Mouse (Mus musculus) ES-CJ7 (cell line): Measurements from ENCODE around the gene Necab3.
A peak's percentile ranks its signal among the peaks of the same experiment; 100 is the strongest.

Experiments used
- DNase-seq: peaks from one replicate; pipeline ENCODE4 v3.0.0; 2011; ENCODE audit warnings: low read depth, low spot score

Necab3 gene

GRCm38 (mm10) chr2:154543567-154544347, 14.9 kb downstream of the Necab3 start:
- DNase-seq, result no peak

DNA sequence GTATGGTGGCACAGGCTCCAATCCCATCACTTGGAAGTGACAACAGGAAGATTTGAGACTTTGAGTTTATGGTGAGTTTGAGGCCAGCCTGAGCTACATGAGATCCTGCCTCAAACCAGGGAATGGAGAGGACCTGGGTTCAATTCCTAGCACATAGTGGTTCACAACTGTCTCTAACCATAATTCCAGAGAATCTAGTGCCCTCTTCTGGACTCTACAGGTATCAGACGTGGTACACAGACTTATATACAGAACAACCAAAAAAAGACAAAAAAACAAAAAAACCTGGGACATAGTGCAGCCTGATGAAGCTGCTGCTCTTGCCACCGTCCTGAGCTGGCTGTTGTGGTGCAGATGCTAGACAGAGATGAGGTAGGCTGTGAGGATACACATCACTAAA, 17.1 kb downstream of the Necab3 start:
- no peak for DNase-seq

DNA sequence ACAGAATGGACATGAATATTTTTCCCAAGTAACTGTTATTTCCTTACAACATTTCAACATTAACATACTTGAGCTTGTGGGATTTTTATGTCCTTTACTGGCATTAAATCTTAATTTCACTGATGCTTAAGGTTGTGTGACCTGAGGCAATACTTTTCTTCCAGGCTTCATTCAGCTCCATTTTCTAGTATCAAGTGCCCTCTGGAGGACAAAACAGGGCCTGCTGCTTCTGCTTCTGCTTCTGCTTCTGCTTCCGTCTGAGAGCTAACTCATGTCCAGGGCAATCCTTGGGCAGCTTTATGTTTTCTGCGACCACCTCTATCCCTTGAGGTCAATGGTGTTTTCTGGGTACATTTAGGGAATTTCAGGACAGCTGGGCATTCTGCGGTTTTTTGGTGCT, 19.0 kb downstream of the Necab3 start:
- DNase-seq, result peak; percentile 39

DNA sequence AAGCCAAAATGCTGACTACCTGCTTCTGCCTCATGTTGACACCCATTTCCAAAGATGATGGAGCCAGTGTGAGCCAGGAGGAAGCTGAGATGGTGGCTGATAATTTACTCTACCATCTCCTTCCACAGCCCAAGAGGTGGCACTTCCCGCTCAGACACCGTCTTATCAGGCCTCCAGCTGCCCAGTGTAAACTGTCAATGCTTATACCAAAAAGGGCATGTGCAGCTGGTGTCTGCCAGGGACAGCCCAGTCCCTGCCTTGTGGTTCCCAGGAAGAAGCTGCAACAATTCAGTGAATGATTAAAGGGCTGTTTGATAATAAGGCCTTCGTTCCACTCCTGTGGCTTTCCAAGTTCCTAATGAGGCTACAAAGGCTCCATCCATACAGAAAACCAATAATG, 20.0 kb downstream of the Necab3 start:
- no peak for DNase-seq

DNA sequence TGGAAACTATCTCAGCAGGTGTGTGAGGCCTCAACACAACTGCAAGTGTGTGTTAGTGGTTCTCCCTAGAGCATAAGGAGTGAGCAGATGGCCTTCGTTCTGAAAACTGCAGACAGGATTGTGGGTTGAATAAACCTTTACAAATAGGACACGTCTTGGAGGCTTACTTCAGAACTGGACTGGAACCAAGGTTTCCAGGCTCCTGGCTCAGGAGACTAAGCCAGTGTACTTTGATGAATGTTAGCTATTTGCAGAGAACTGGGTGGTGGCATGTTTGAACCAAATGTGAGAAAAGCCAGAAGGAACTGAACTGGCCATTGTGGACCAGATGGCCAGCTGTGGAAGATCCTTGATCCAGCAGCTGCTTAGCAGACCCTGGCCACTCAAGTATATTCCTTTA, 20.4 kb downstream of the Necab3 start:
- DNase-seq, result no peak

DNA sequence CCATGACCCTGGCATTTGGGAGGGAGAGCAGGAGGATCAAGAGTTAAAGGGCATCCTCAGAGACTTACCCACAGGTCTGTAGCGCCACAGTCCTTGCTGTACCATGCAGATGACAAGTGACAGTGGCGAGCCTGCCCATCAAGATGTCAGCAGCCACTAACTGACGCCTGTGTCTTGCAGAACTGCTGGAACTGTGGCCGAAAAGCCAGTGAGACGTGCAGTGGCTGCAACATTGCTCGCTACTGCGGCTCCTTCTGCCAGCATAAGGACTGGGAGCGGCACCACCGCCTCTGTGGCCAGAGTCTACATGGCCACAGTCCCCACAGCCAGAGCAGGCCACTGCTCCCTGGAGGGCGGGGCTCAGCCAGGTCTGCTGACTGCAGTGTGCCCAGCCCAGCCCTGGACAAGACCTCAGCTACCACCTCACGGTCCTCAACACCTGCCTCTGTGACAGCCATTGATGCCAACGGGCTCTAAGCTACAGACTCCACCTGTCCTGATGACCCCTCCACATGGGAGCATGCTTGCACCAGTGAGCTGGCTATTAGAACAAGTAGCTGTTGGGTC, 23.9 kb downstream of the Necab3 start:
- DNase-seq, result no peak

GRCm38 (mm10) chr2:154532888-154533287, 25.8 kb downstream of the Necab3 start:
- no peak for DNase-seq

- no peak for DNase-seq
Observed at GRCm38 (mm10) chr2:154526531-154526930, 32.2 kb downstream of the Necab3 start.

DNA sequence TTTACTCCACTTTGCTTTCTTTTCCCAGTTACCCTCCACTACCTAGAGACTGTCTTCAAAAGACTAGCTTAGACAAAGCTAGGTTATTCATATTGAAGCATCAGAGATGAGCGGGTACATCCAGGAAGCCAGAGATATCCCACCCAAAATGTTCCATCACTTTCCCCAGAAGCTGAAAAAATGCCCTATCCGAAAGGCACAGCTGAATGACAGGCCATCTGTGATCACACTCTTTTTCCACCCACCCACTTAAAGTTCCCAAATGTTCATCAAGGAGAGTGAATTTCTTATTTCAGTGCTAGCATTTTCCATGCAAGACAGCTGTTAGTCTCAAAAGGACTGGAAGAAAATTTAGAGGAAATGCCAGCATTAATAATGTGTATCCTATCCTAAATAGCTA, 33.4 kb downstream of the Necab3 start:
- DNase-seq, result no peak

- no peak for DNase-seq
Observed at GRCm38 (mm10) chr2:154522334-154522733, 36.4 kb downstream of the Necab3 start.

- no peak for DNase-seq
Observed at GRCm38 (mm10) chr2:154521449-154521848, 37.2 kb downstream of the Necab3 start.

DNA sequence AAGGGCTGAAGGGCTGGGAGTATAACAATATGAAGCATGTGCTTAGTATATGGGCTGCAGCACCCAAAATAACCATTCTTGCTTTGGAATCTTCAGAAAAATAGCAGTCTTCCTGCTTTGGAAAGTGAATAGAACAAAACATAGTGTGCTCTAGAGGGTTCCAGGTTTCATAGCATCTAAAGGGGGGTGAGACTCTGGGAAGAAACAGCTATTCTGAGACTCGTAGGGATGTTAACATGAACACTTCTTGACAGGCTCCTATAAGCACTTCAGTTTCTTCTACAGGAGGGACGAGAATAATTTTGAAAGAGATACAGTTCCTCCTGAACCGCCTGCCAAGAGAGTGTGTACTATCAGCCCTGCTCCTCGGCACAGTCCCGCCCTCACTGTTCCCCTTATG, 41.3 kb downstream of the Necab3 start:
- no peak for DNase-seq

GRCm38 (mm10) chr2:154516944-154517343, 41.7 kb downstream of the Necab3 start:
- DNase-seq, result no peak

DNA sequence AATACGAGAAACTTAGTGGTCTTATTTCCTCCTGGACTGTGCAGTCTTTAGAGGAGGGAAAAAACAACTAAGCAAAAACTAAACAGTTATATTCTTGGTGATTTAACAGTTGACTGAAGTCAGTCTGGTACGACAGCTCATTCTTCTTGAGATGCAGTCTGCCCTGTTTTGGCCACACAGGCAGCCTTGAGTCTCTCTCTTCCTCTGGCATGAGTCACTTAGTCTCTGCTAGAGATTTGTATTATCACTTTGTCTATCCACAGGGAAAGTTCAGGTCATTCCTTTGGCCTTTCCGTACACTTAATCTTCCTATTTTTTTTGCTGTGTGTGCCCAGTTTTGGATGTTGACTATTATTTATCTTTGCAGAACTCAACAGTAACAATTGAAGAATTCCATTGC, 48.5 kb downstream of the Necab3 start:
- DNase-seq, result no peak

- DNase-seq, result no peak
Observed at GRCm38 (mm10) chr2:154508450-154508849, 50.2 kb downstream of the Necab3 start.

DNA sequence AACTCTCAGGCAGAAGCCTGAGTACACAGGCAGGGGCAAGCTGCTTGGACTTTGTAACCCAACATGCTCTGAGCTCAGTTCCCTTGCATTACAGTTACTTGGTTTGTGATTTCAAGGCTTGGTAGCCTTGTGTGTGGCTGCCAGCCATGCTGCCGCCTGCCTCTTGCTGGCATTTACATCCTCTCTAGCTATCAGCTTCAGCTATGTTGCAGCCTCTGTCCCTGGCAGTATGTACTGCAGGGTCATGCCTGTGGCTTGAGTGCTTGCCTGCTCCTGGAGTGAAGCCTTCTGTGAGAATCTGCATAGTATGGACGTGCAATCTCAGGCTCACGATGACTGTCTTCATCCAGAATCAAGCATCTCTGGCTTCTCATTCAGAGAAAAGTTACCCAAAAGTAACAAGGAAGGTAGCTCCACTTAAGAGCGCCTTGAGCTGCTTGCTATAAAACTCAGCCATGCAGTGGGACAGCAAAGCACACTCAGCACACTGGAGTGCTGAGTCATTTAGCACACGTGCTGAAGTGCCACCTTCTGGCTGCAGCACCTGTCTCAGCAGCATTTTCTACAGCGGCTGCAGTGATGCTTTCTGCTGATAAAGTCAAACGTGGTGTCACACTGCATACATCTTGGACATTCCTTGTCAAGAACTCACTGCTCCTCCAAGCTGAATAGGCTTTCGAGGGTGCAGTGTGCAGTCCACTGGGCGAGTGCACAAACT, 51.0 kb downstream of the Necab3 start:
- peak; percentile 54 for DNase-seq

DNA sequence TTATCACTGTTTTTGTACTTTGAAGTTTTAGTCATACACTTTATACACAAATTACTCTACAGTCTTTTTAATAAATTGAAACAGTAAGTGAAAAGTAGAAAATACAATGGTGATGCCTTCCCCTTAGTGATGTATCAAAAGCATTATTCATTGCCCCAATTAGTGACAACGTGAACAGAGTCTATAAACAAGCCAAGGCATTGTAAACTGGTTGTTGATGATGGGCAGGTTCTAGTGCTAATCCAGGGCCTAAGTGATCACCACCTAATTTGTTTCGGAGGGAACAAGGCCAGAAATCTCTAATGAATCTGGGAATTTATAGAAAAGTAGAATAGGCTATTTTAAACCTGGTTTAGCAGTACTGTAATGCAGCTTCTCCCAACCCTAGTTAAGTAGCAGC, 51.6 kb downstream of the Necab3 start:
- DNase-seq, result no peak

- no peak for DNase-seq
Observed at GRCm38 (mm10) chr2:154500758-154501157, 57.9 kb downstream of the Necab3 start.

GRCm38 (mm10) chr2:154499717-154500247, 58.9 kb downstream of the Necab3 start:
- DNase-seq, result no peak

DNA sequence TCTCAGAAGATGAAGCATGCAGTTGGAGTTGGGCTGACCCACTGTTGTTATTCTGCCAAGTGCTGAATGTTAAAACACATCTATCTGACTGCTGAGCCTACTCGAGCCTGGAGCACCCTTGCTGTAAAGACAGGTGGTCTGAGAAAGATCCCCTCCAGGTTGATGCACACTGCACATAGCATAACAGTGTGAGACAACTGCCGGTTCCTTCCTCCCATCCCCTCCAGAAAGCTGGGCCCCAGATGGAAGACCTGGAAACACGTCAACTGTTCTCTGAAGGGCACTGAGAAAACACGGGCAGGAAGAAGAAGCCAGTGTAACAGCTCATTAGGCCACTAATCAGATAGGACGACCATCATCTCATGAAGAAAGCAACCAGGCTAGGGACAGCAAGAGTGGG, 60.1 kb downstream of the Necab3 start:
- no peak for DNase-seq

DNA sequence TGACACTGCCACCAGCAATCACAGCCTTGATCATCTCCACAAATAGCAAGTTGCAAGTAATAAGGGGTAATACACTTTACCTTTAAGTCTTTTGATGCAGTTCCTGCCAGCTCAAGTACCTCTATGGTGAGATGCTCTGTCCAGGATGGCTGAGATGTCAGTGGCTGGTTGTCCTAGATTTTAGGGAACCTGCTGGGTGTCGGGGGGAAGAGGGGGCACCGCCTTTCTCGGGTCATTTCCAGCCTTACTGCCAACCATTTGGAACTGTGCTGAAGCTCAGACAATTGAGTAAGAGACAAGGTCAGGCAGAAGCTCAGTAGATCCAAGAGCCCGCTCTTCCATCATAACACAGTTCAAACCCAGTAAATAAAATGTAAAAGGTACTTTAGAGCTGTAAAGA, 63.7 kb downstream of the Necab3 start:
- DNase-seq, result no peak
